Mouse (Mus musculus) MEL (cell line): ENCODE data around the gene Kcnk10. TPM values are rescaled to one million over a fixed set of nuclear protein-coding genes. Genes with fewer than 3 reads are reported as not detected.

Experiments
- DNase-seq: peaks from one replicate; pipeline ENCODE4 v3.0.0; 2011; ENCODE audit warnings: low read depth, low spot score
- H3K27ac ChIP-seq: 2 replicates; pipeline ENCODE4 v1.5.1; 2012; ENCODE audit warnings: low read depth, mild to moderate bottlenecking, control low read depth, low read length, moderate library complexity; ENCODE audit not compliant: control insufficient read depth
- H3K27me3 ChIP-seq, 2 experiments: fragments of 150-350 bp in 1 of 2; sonication (generic) in 1 of 2; 2 replicates each; pipeline ENCODE4 v1.6.1; 2012; ENCODE audit warnings: low read length in 2 of 2, mild to moderate bottlenecking in 2 of 2, improper control_type of control experiment in 1 of 2, moderate library complexity in 1 of 2; ENCODE audit not compliant: insufficient read depth in 2 of 2, control insufficient read depth in 1 of 2
- H3K36me3 ChIP-seq, 2 experiments: 2 replicates each; pipeline ENCODE4 v1.6.1; 2012 to 2014; ENCODE audit warnings: low read length in 2 of 2, improper control_type of control experiment in 1 of 2, inconsistent platforms in 1 of 2, mild to moderate bottlenecking in 1 of 2; ENCODE audit not compliant: insufficient read depth in 2 of 2, control insufficient read depth in 1 of 2
- H3K4me1 ChIP-seq, 2 experiments: fragments of 150-350 bp in 1 of 2; sonication (generic) in 1 of 2; 2 replicates each; pipeline ENCODE4 v1.6.1; 2012; ENCODE audit warnings: low read length in 2 of 2, improper control_type of control experiment in 1 of 2, mild to moderate bottlenecking in 1 of 2; ENCODE audit not compliant: insufficient read depth in 2 of 2, control insufficient read depth in 1 of 2
- H3K4me3 ChIP-seq, 2 experiments: fragments of 150-350 bp in 1 of 2; sonication (generic) in 1 of 2; 2 replicates each; pipeline ENCODE4 v1.5.1; 2012; ENCODE audit warnings: low read depth in 2 of 2, low read length in 2 of 2, mild to moderate bottlenecking in 2 of 2, moderate library complexity in 2 of 2, control low read depth in 1 of 2, improper control_type of control experiment in 1 of 2; ENCODE audit not compliant: control insufficient read depth in 1 of 2, insufficient read depth in 1 of 2
- H3K79me2 ChIP-seq: 2 replicates; pipeline ENCODE4 v1.6.1; 2012; ENCODE audit warnings: mild to moderate bottlenecking, low read length, moderate library complexity; ENCODE audit not compliant: control insufficient read depth, poor library complexity, insufficient read depth
- H3K9ac ChIP-seq: 2 replicates; pipeline ENCODE4 v1.6.1; 2012; ENCODE audit warnings: low read depth, mild to moderate bottlenecking, control low read depth, low read length, moderate library complexity; ENCODE audit not compliant: control insufficient read depth, poor library complexity, severe bottlenecking
- H3K9me3 ChIP-seq: fragments of 150-350 bp; sonication (generic); replicated peaks from 2 replicates; pipeline ENCODE4 v1.6.1; 2012; ENCODE audit warnings: mild to moderate bottlenecking, low read length, improper control_type of control experiment, moderate library complexity; ENCODE audit not compliant: insufficient read depth
- BHLHE40 ChIP-seq: IDR thresholded peaks from 2 replicates; pipeline ENCODE4 v1.6.1; 2012; ENCODE audit warnings: low read depth, mild to moderate bottlenecking, inconsistent platforms, low read length, improper control_type of control experiment, borderline replicate concordance
- CTCF ChIP-seq, 3 experiments: IDR thresholded peaks in 2 of 3; conservative IDR thresholded peaks in 1 of 3; 2 replicates each; pipeline ENCODE4 v1.5.1; 2011 to 2012; ENCODE audit warnings: low read length in 3 of 3, low read depth in 2 of 3, mild to moderate bottlenecking in 2 of 3, improper control_type of control experiment in 1 of 3, inconsistent platforms in 1 of 3, mixed read lengths in 1 of 3, moderate library complexity in 1 of 3; ENCODE audit not compliant: control insufficient read depth in 1 of 3, insufficient read depth in 1 of 3, poor library complexity in 1 of 3, severe bottlenecking in 1 of 3
- ETS1 ChIP-seq: IDR thresholded peaks from 2 replicates; pipeline ENCODE4 v1.6.1; 2012; ENCODE audit warnings: low read depth, mild to moderate bottlenecking, inconsistent platforms, low read length, improper control_type of control experiment, moderate library complexity
- GABPA ChIP-seq: IDR thresholded peaks from 2 replicates; pipeline ENCODE4 v1.6.1; 2012; ENCODE audit warnings: low read depth, mild to moderate bottlenecking, inconsistent platforms, low read length, improper control_type of control experiment, moderate library complexity
- GATA1 ChIP-seq: IDR thresholded peaks from 2 replicates; pipeline ENCODE4 v1.6.1; 2011; ENCODE audit warnings: low read depth, low read length, improper control_type of control experiment
- HCFC1 ChIP-seq: IDR thresholded peaks from 2 replicates; pipeline ENCODE4 v1.6.1; 2012; ENCODE audit warnings: low read depth, mild to moderate bottlenecking, inconsistent platforms, low read length, improper control_type of control experiment, moderate library complexity
- MAX ChIP-seq: IDR thresholded peaks from 2 replicates; pipeline ENCODE4 v1.6.1; 2011; ENCODE audit warnings: low read length, improper control_type of control experiment
- NRF1 ChIP-seq: IDR thresholded peaks from 2 replicates; pipeline ENCODE4 v1.6.1; 2014; ENCODE audit warnings: low read depth, mild to moderate bottlenecking, inconsistent platforms, low read length, improper control_type of control experiment, moderate library complexity; ENCODE audit not compliant: poor library complexity, insufficient read depth, severe bottlenecking
- POLR2A ChIP-seq, 2 experiments: IDR thresholded peaks; 2 replicates each; pipeline ENCODE4 v1.6.1; 2011 to 2012; ENCODE audit warnings: low read length in 2 of 2, mild to moderate bottlenecking in 2 of 2, control low read depth in 1 of 2, improper control_type of control experiment in 1 of 2, low read depth in 1 of 2, moderate library complexity in 1 of 2; ENCODE audit not compliant: control insufficient read depth in 1 of 2, insufficient read depth in 1 of 2, poor library complexity in 1 of 2
- POLR2AphosphoS2 ChIP-seq: IDR thresholded peaks from 2 replicates; pipeline ENCODE4 v1.6.1; 2011; ENCODE audit warnings: low read length, improper control_type of control experiment
- RCOR1 ChIP-seq: IDR thresholded peaks from 2 replicates; pipeline ENCODE4 v1.6.1; 2012; ENCODE audit warnings: low read depth, mild to moderate bottlenecking, inconsistent platforms, low read length, improper control_type of control experiment
- SIN3A ChIP-seq: IDR thresholded peaks from 2 replicates; pipeline ENCODE4 v1.6.1; 2012; ENCODE audit warnings: low read length, improper control_type of control experiment, inconsistent platforms
- SMC3 ChIP-seq: IDR thresholded peaks from 2 replicates; pipeline ENCODE4 v1.6.1; 2011; ENCODE audit warnings: low read depth, low read length, improper control_type of control experiment
- TAL1 ChIP-seq: IDR thresholded peaks from 2 replicates; pipeline ENCODE4 v1.6.1; 2012; ENCODE audit warnings: mild to moderate bottlenecking, inconsistent platforms, low read length, moderate library complexity, mixed read lengths
- UBTF ChIP-seq: IDR thresholded peaks from 2 replicates; pipeline ENCODE4 v1.6.1; 2012; ENCODE audit warnings: low read depth, mild to moderate bottlenecking, inconsistent platforms, low read length, improper control_type of control experiment, moderate library complexity, borderline replicate concordance; ENCODE audit not compliant: insufficient read depth
- ZKSCAN1 ChIP-seq: IDR thresholded peaks from 2 replicates; pipeline ENCODE4 v1.6.1; 2012; ENCODE audit warnings: low read depth, mild to moderate bottlenecking, inconsistent platforms, low read length, improper control_type of control experiment, moderate library complexity
- ZMIZ1 ChIP-seq: IDR thresholded peaks from 2 replicates; pipeline ENCODE4 v1.6.1; 2012; ENCODE audit warnings: low read depth, mild to moderate bottlenecking, inconsistent platforms, low read length, improper control_type of control experiment, moderate library complexity
- ZNF384 ChIP-seq: IDR thresholded peaks from 2 replicates; pipeline ENCODE4 v1.6.1; 2012; ENCODE audit warnings: low read depth, mild to moderate bottlenecking, inconsistent platforms, low read length, improper control_type of control experiment
- polyA plus RNA-seq, 2 experiments: library from polyadenylated mRNA; stranded (reverse) in 1 of 2; unstranded in 1 of 2; fragments of >175 nt in 1 of 2; fragments of >200 nt in 1 of 2; gene quantifications; 2 replicates each; pipeline versions ENCODE4 v1.2.1 to v1.2.4; 2012; ENCODE audit warnings: low replicate concordance in 2 of 2, low read depth in 1 of 2; ENCODE audit not compliant: insufficient read length in 2 of 2, insufficient read depth in 1 of 2, missing spikeins in 1 of 2
- total RNA-seq: library from RNA; depleted of rRNA; stranded (reverse); fragments of 300-350 nt; gene quantifications from 2 replicates; pipeline ENCODE4 v1.2.3, GENCODE M21; 2012

The Kcnk10 gene
- total and polyA plus RNA-seq, 3 experiments: not detected

DNA sequence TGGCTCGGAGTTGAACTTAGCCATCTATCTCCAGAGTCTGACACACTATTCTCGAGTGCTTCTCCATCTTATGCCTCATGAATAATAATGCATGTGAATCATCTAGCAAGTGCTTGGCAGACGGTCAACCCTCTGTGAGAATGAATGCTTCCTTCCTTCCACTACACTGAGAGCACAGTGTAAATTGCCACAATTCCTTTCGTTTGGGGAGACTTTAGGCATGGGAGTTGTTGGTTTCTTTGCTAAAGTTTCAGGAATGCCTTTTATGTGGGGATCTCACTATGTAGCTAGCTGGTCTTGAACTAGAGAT, 32.9 kb downstream of the Kcnk10 start:
- Histone ChIP-seq H3K36me3 (no peaks in the 10 kb centered on the region), H3K27ac (no peak overlapping the region), H3K9me3 (no peaks in the 10 kb centered on the region), H3K27me3 (no peaks in the 10 kb centered on the region), H3K4me1 (no peaks in the 10 kb centered on the region), H3K9ac (no peak overlapping the region), H3K4me3 (no peak overlapping the region), H3K79me2 (no peaks in the 10 kb centered on the region)
- TF ChIP-seq GABPA (no peak), SMC3 (no peak), ZKSCAN1 (no peak), TAL1 (no peak), CTCF (IDR thresholded peaks at IDR 0.05 in 2 of 3, conservative IDR thresholded peaks at IDR 0.05 in 1 of 3; ENCODE audit: control insufficient read depth in 1 of 3, insufficient read depth in 1 of 3, low read depth in 2 of 3, low read length in 3 of 3, poor library complexity in 1 of 3, severe bottlenecking in 1 of 3) (no peak), GATA1 (no peak), RCOR1 (no peak), NRF1 (no peak), BHLHE40 (no peak), ZMIZ1 (no peak), POLR2A (IDR thresholded peaks at IDR 0.05; ENCODE audit: control insufficient read depth in 1 of 2, insufficient read depth in 1 of 2, low read depth in 1 of 2, low read length in 2 of 2, poor library complexity in 1 of 2) (no peak), POLR2AphosphoS2 (no peak), SIN3A (no peak), MAX (no peak)
- DNase-seq: no peak

DNA sequence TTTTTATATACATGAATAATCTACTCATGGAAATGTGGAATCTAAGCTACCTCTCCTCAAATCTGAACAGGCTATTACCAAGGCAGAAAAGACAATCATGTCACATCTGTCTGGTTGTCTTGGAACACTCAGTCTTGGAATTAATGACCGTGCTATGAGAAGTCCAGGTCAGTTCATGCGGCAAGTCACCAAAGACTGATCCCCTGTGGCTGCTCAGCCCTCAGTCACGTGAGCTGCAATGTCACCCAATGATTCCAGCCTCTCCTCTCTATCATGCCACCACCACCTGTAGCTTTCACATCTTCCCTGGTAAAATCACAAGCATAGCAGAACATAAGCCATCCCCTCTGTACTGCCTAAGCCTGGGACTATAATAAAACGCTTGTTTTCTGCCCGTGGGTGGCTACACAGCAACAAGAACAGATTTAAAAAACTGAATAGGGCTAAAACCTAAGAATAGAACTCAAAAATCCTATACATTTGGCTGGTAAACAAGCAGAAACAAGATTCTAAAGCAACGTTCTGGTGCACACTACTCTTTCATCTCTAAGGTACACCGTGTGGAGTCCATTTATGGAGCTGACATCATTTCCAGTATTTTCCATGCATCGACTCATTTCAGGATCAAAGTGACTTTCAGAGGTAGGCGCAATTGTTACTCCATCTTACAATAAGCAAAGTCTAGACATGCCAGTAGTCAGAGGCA, 33.4 kb downstream of the Kcnk10 start:
- no peaks in the 10 kb centered on the region for H3K79me2 ChIP-seq
- no peaks in the 10 kb centered on the region for H3K27me3 ChIP-seq
- H3K4me3 ChIP-seq: no peak overlapping the region
- no peaks in the 10 kb centered on the region for H3K9me3 ChIP-seq
- no peak for DNase-seq
- no peak overlapping the region for H3K9ac ChIP-seq
- H3K36me3 ChIP-seq: no peaks in the 10 kb centered on the region
- no peak overlapping the region for H3K27ac ChIP-seq
- H3K4me1 ChIP-seq: no peaks in the 10 kb centered on the region
- TF ChIP-seq UBTF (no peak), HCFC1 (no peak), POLR2A (IDR thresholded peaks at IDR 0.05; ENCODE audit: control insufficient read depth in 1 of 2, insufficient read depth in 1 of 2, low read depth in 1 of 2, low read length in 2 of 2, poor library complexity in 1 of 2) (no peak), ETS1 (no peak), ZMIZ1 (no peak), GATA1 (no peak), ZNF384 (no peak), SMC3 (no peak)
